Mouse (Mus musculus) thymus, adult 2 months (tissue): Measurements from ENCODE around the gene Chchd10. TPM values are rescaled to one million over a fixed set of nuclear protein-coding genes. Genes with fewer than 3 reads are reported as not detected.

Experiments used
- DNase-seq: peaks from one replicate; pipeline ENCODE4 v3.0.0; 2021
- H3K27ac ChIP-seq: fragments of 200-500 bp; 2 replicates; pipeline ENCODE4 v1.5.1; 2012; ENCODE audit warnings: low read length, control low read depth; ENCODE audit not compliant: control insufficient read depth, insufficient read depth
- H3K27me3 ChIP-seq: fragments of 200-500 bp; 2 replicates; pipeline ENCODE4 v1.6.1; 2012; ENCODE audit warnings: mild to moderate bottlenecking, low read length, moderate library complexity, mixed read lengths; ENCODE audit not compliant: control insufficient read depth, insufficient read depth
- H3K36me3 ChIP-seq: fragments of 200-500 bp; 2 replicates; pipeline ENCODE4 v1.6.1; 2012; ENCODE audit warnings: mild to moderate bottlenecking, low read length, moderate library complexity; ENCODE audit not compliant: control insufficient read depth, insufficient read depth
- H3K4me1 ChIP-seq: fragments of 200-500 bp; replicated peaks from 2 replicates; pipeline ENCODE4 v1.6.1; 2012; ENCODE audit warnings: low read length; ENCODE audit not compliant: control insufficient read depth, insufficient read depth
- H3K4me3 ChIP-seq: fragments of 200-500 bp; 2 replicates; pipeline ENCODE4 v1.5.1; 2012; ENCODE audit warnings: mild to moderate bottlenecking, low read length, control low read depth, moderate library complexity; ENCODE audit not compliant: control insufficient read depth, insufficient read depth
- CTCF ChIP-seq: fragments of 200-500 bp; IDR thresholded peaks from 2 replicates; pipeline ENCODE4 v1.5.1; 2012; ENCODE audit warnings: mild to moderate bottlenecking, control low read depth, low read length, moderate library complexity, borderline replicate concordance; ENCODE audit not compliant: control insufficient read depth, poor library complexity, insufficient read depth; ENCODE audit errors: extremely low read depth
- POLR2A ChIP-seq: fragments of 200-500 bp; IDR thresholded peaks from 2 replicates; pipeline ENCODE4 v1.6.1; 2012; ENCODE audit warnings: mild to moderate bottlenecking, low read length, control low read depth, moderate library complexity; ENCODE audit not compliant: control insufficient read depth, poor library complexity, insufficient read depth; ENCODE audit errors: extremely low read depth
- WGBS: fragments of 180-500 bp; shearing (Covaris S2); methylation state at CpG from one replicate; pipeline ENCODE4 v1.1.7; 2018; 5-methylcytosine and 5-hydroxymethylcytosine counted together
- polyA plus RNA-seq: library from polyadenylated mRNA; depleted of rRNA; stranded (reverse); fragments of >200 nt; gene quantifications from 2 replicates; pipeline ENCODE4 v1.2.3, GENCODE M21; 2012

Chchd10 gene
- polyA plus RNA-seq, 1 experiment = 198 TPM

GRCm38 (mm10) chr10:75921026-75921725, 11.8 kb upstream of the Chchd10 start, which contains the start of gene Smarcb1:
Smarcb1 (minus strand) TSS chr10:75921617.
- Histone ChIP-seq H3K36me3 (no peaks in the 10 kb centered on the region), H3K4me1 (peaks cover 4% of the 10 kb centered on the region), H3K4me3 (peak within 1 kb of the TSS; percentile 74), H3K27me3 (no peaks in the 10 kb centered on the region), H3K27ac (no peak within 1 kb of the TSS)
- TF ChIP-seq POLR2A (peak; percentile 49), CTCF (0 out of 2 replicates have a peak, but pooled peaks have one; percentile 13)
- DNase-seq = peak; percentile 93
- WGBS = under 1% methylated on average over 76 of the region's 76 CpGs

- Histone ChIP-seq H3K36me3 (no peaks in the 10 kb centered on the region), H3K27ac (no peak overlapping the region), H3K4me1 (peaks cover 6% of the 10 kb centered on the region), H3K4me3 (peak overlapping the region; percentile 74), H3K27me3 (no peaks in the 10 kb centered on the region)
- 6% methylated on average over 22 of the region's 22 CpGs for WGBS
- no peak for DNase-seq
- TF ChIP-seq CTCF (no peak), POLR2A (no peak)
Observed at GRCm38 (mm10) chr10:75921726-75922560, 11.0 kb upstream of the Chchd10 start.

- no peak overlapping the region for H3K27ac ChIP-seq
- peaks cover 6% of the 10 kb centered on the region for H3K4me1 ChIP-seq
- 55% methylated on average over 2 of the region's 2 CpGs for WGBS
- no peaks in the 10 kb centered on the region for H3K27me3 ChIP-seq
- H3K36me3 ChIP-seq = no peaks in the 10 kb centered on the region
- no peak for DNase-seq
- no peak overlapping the region for H3K4me3 ChIP-seq
- TF ChIP-seq CTCF = no peak
- TF ChIP-seq POLR2A = no peak
Observed at GRCm38 (mm10) chr10:75924324-75924723, 8.6 kb upstream of the Chchd10 start.

- no peaks in the 10 kb centered on the region for H3K36me3 ChIP-seq
- TF ChIP-seq CTCF = no peak
- no peak for TF ChIP-seq POLR2A
- DNase-seq = no peak
- H3K4me1 ChIP-seq = peaks cover 5% of the 10 kb centered on the region
- peaks cover 4% of the 10 kb centered on the region; the same call in 1 of the 2 replicates for H3K27me3 ChIP-seq
- H3K27ac ChIP-seq = no peak overlapping the region
- peak overlapping the region; percentile 30 for H3K4me3 ChIP-seq
- 88% methylated on average over 13 of the region's 13 CpGs for WGBS
Observed at GRCm38 (mm10) chr10:75926396-75926795, 6.5 kb upstream of the Chchd10 start.

- 57% methylated on average over 6 of the region's 6 CpGs for whole genome bisulfite sequencing
- peaks cover 12% of the 10 kb centered on the region for H3K4me1 ChIP-seq
- peaks cover 4% of the 10 kb centered on the region; the same call in 1 of the 2 replicates for H3K27me3 ChIP-seq
- H3K27ac ChIP-seq = no peak overlapping the region
- no peak for DNase-seq
- H3K36me3 ChIP-seq = no peaks in the 10 kb centered on the region
- TF ChIP-seq POLR2A (no peak), CTCF (no peak)
- H3K4me3 ChIP-seq = no peak overlapping the region
Observed at GRCm38 (mm10) chr10:75930304-75930703, 2.6 kb upstream of the Chchd10 start.

- Histone ChIP-seq H3K4me3 (no peak overlapping the region), H3K36me3 (no peaks in the 10 kb centered on the region), H3K4me1 (peaks cover 18% of the 10 kb centered on the region), H3K27me3 (peaks cover 4% of the 10 kb centered on the region; the same call in 1 of the 2 replicates), H3K27ac (no peak overlapping the region)
- WGBS = 59% methylated on average over 7 of the region's 7 CpGs
- TF ChIP-seq CTCF (no peak), POLR2A (no peak)
- no peak for DNase-seq
Observed at GRCm38 (mm10) chr10:75931311-75931710, 1.6 kb upstream of the Chchd10 start.
